Mouse (Mus musculus): ENCODE data around the gene Soga1. TPM values are rescaled to one million over a fixed set of nuclear protein-coding genes. Genes with fewer than 3 reads are reported as not detected.

Soga1 gene
- polyA plus RNA-seq, 1 experiment from 2014 or later: 4.9 TPM

- no peaks in the 10 kb centered on the region for H3K9me3 ChIP-seq (replicated peaks)
- H3K36me3 ChIP-seq: peaks cover 24% of the 10 kb centered on the region
- WGBS: 88% methylated on average over 12 of the region's 12 CpGs
- no peak overlapping the region for H3K4me2 ChIP-seq
- no peak overlapping the region for H3K4me3 ChIP-seq (replicated peaks)
- no peaks in the 10 kb centered on the region for H3K4me1 ChIP-seq
- no peak overlapping the region for H3K27ac ChIP-seq (replicated peaks)
- H3K9ac ChIP-seq (replicated peaks): no peak overlapping the region
- no peak for ATAC-seq (ENCODE audit: low FRiP score)
- H3K27me3 ChIP-seq (replicated peaks): no peaks in the 10 kb centered on the region
Measured at GRCm38 (mm10) chr2:157100319-157100605, 21.2 kb upstream of the Soga1 start.

GRCm38 (mm10) chr2:157099532-157100318, 20.7 kb upstream of the Soga1 start:
- Histone ChIP-seq H3K36me3 (peaks cover 20% of the 10 kb centered on the region), H3K4me2 (no peak overlapping the region), H3K4me3 (replicated peaks) (no peak overlapping the region), H3K9me3 (replicated peaks) (no peaks in the 10 kb centered on the region), H3K4me1 (0 out of 2 replicates have a peak, but pooled peaks cover 2% of the 10 kb centered on the region), H3K27ac (replicated peaks) (no peak overlapping the region), H3K9ac (replicated peaks) (no peak overlapping the region), H3K27me3 (replicated peaks) (no peaks in the 10 kb centered on the region)
- no peak for ATAC-seq (ENCODE audit: low FRiP score)
- WGBS: 86% methylated on average over 12 of the region's 12 CpGs

GRCm38 (mm10) chr2:157095005-157095755, 16.1 kb upstream of the Soga1 start:
- Histone ChIP-seq H3K9me3 (replicated peaks) (no peaks in the 10 kb centered on the region), H3K4me3 (replicated peaks) (no peak overlapping the region), H3K9ac (replicated peaks) (no peak overlapping the region), H3K4me2 (no peak overlapping the region), H3K4me1 (peaks cover 22% of the 10 kb centered on the region), H3K27me3 (replicated peaks) (no peaks in the 10 kb centered on the region), H3K36me3 (peaks cover 6% of the 10 kb centered on the region; the same call in 1 of the 2 replicates), H3K27ac (replicated peaks) (no peak overlapping the region)
- 70% methylated on average over 9 of the region's 9 CpGs for whole genome bisulfite sequencing
- ATAC-seq (ENCODE audit: low FRiP score): peak; percentile 64; the same call in 1 of the 2 replicates

GRCm38 (mm10) chr2:157092024-157092423, 13.0 kb upstream of the Soga1 start:
- Histone ChIP-seq H3K4me2 (peak overlapping the region; percentile 25), H3K36me3 (no peaks in the 10 kb centered on the region), H3K4me3 (replicated peaks) (no peak overlapping the region), H3K4me1 (peaks cover 22% of the 10 kb centered on the region), H3K27me3 (replicated peaks) (no peaks in the 10 kb centered on the region), H3K9ac (replicated peaks) (no peak overlapping the region), H3K9me3 (replicated peaks) (no peaks in the 10 kb centered on the region), H3K27ac (replicated peaks) (peak overlapping the region; percentile 68)
- ATAC-seq (ENCODE audit: low FRiP score): peak; percentile 56
- WGBS: 59% methylated on average over 8 of the region's 8 CpGs

GRCm38 (mm10) chr2:157087536-157088317, 8.7 kb upstream of the Soga1 start:
- Histone ChIP-seq H3K4me3 (replicated peaks) (no peak overlapping the region), H3K9me3 (replicated peaks) (no peaks in the 10 kb centered on the region), H3K4me2 (no peak overlapping the region), H3K36me3 (no peaks in the 10 kb centered on the region), H3K9ac (replicated peaks) (no peak overlapping the region), H3K27ac (replicated peaks) (no peak overlapping the region), H3K27me3 (replicated peaks) (no peaks in the 10 kb centered on the region), H3K4me1 (peaks cover 15% of the 10 kb centered on the region)
- 82% methylated on average over 14 of the region's 14 CpGs for WGBS
- ATAC-seq (ENCODE audit: low FRiP score): no peak

GRCm38 (mm10) chr2:157086796-157087195, 7.7 kb upstream of the Soga1 start, which contains the start of gene Tldc2:
Gene Tldc2, plus strand, starts transcription at chr2:157087055.
- H3K27me3 ChIP-seq (replicated peaks): no peaks in the 10 kb centered on the region
- no peak for ATAC-seq (ENCODE audit: low FRiP score)
- WGBS: 88% methylated on average over 8 of the region's 8 CpGs
- no peak within 1 kb of the TSS for H3K27ac ChIP-seq (replicated peaks)
- no peaks in the 10 kb centered on the region for H3K36me3 ChIP-seq
- H3K9ac ChIP-seq (replicated peaks): no peak within 1 kb of the TSS
- H3K4me3 ChIP-seq (replicated peaks): no peak within 1 kb of the TSS
- H3K4me1 ChIP-seq: peaks cover 11% of the 10 kb centered on the region
- H3K9me3 ChIP-seq (replicated peaks): no peaks in the 10 kb centered on the region
- H3K4me2 ChIP-seq: no peak within 1 kb of the TSS

GRCm38 (mm10) chr2:157084831-157085585, 6.0 kb upstream of the Soga1 start:
- 75% methylated on average over 7 of the region's 7 CpGs for WGBS
- Histone ChIP-seq H3K9me3 (replicated peaks) (no peaks in the 10 kb centered on the region), H3K27me3 (replicated peaks) (no peaks in the 10 kb centered on the region), H3K36me3 (no peaks in the 10 kb centered on the region), H3K4me1 (peaks cover 6% of the 10 kb centered on the region; the same call in 1 of the 2 replicates), H3K4me2 (no peak overlapping the region), H3K27ac (replicated peaks) (no peak overlapping the region), H3K9ac (replicated peaks) (no peak overlapping the region), H3K4me3 (replicated peaks) (no peak overlapping the region)
- ATAC-seq (ENCODE audit: low FRiP score): no peak

- no peak overlapping the region for H3K27ac ChIP-seq (replicated peaks)
- H3K4me1 ChIP-seq: peaks cover 22% of the 10 kb centered on the region
- H3K27me3 ChIP-seq (replicated peaks): no peaks in the 10 kb centered on the region
- no peaks in the 10 kb centered on the region for H3K36me3 ChIP-seq
- no peak overlapping the region for H3K4me3 ChIP-seq (replicated peaks)
- H3K9ac ChIP-seq (replicated peaks): 0 out of 2 replicates have a peak overlapping the region, but pooled peaks have one; percentile 14
- 29% methylated on average over 7 of the region's 7 CpGs for WGBS
- H3K9me3 ChIP-seq (replicated peaks): no peaks in the 10 kb centered on the region
- no peak overlapping the region for H3K4me2 ChIP-seq
- ATAC-seq (ENCODE audit: low FRiP score): no peak
Measured at GRCm38 (mm10) chr2:157081960-157082359, 2.9 kb upstream of the Soga1 start.

GRCm38 (mm10) chr2:157081331-157081730, 2.3 kb upstream of the Soga1 start:
- Histone ChIP-seq H3K9me3 (replicated peaks) (no peaks in the 10 kb centered on the region), H3K36me3 (no peaks in the 10 kb centered on the region), H3K4me1 (peaks cover 28% of the 10 kb centered on the region), H3K9ac (replicated peaks) (no peak overlapping the region), H3K27ac (replicated peaks) (no peak overlapping the region), H3K4me2 (no peak overlapping the region), H3K4me3 (replicated peaks) (no peak overlapping the region), H3K27me3 (replicated peaks) (no peaks in the 10 kb centered on the region)
- WGBS: 96% methylated on average over 8 of the region's 8 CpGs
- no peak for ATAC-seq (ENCODE audit: low FRiP score)

GRCm38 (mm10) chr2:157079701-157080180, 687 bp upstream of the Soga1 start:
- Histone ChIP-seq H3K9ac (replicated peaks) (peak overlapping the region; percentile 94), H3K4me3 (replicated peaks) (peak overlapping the region; percentile 84), H3K27me3 (replicated peaks) (no peaks in the 10 kb centered on the region), H3K9me3 (replicated peaks) (no peaks in the 10 kb centered on the region), H3K4me1 (peaks cover 44% of the 10 kb centered on the region), H3K4me2 (peak overlapping the region; percentile 98), H3K27ac (replicated peaks) (peak overlapping the region; percentile 99), H3K36me3 (no peaks in the 10 kb centered on the region)
- no peak for ATAC-seq (ENCODE audit: low FRiP score)
- 3% methylated on average over 16 of the region's 16 CpGs for WGBS
